Mouse (Mus musculus) CH12.LX (cell line): ENCODE results near the gene Frat2.

Experiments
- MAFK ChIP-seq: IDR thresholded peaks from 2 replicates; pipeline ENCODE4 v1.6.1; 2011; ENCODE audit warnings: low read length, improper control_type of control experiment; ENCODE audit not compliant: insufficient replicate concordance
- ZMIZ1 ChIP-seq: IDR thresholded peaks from 2 replicates; pipeline ENCODE4 v1.6.1; 2012; ENCODE audit warnings: low read depth, mild to moderate bottlenecking, inconsistent platforms, low read length, improper control_type of control experiment

DNA sequence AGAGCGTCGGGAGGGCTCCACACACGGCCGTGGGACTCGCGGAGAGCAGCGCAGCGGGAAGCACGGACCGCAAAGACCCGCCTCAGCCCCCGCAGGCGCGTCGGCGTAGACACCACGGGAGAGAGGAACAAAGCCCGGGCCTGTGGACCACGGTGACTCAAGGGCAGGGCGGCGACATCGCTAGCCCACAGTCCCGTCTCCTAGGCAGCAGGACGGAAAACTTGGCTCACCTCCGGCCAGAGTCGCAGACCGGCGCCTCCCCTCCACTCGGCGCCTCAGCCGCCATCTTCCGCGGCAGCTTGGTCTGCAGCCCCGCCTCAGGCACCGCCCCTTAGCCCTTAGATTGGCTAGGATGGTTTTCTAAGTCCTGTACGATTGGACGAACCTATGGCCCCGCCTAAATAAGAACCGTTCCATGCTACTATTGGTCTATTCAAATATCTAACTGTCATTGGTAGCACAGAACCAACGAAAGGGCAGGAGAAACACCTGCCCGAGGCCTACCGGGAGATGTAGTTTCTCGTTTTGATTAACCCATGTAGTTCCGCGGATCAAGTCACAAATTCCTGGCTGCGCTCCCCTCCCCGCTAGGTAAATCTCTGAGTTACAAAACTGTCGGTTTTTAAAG is 46.1 kb downstream of the Frat2 start, which contains the start of gene Arhgap19:
- TF ChIP-seq MAFK: no peak
- peak; percentile 80; the same call in 1 of the 2 replicates for TF ChIP-seq ZMIZ1
